Mouse (Mus musculus) liver, embryonic 15.5 days (tissue): ENCODE results near the gene Anapc15. TPM values are rescaled to one million over a fixed set of nuclear protein-coding genes. Genes with fewer than 3 reads are reported as not detected.
"Not testable (repeated sequence)": the region's sequence is repeated elsewhere in the genome, so short reads cannot be mapped to it uniquely, and the experiment has no call there.

Experiments used
- ATAC-seq: fragments of 200-750 bp; cut with Nextera tagmentation; 2 replicates; pipeline ENCODE4 v1.8.0; 2017; ENCODE audit warnings: moderate number of reproducible peaks, mild to moderate bottlenecking, moderate library complexity; ENCODE audit not compliant: insufficient read depth
- H3K27ac ChIP-seq: fragments of 300-500 bp; sonication (generic); replicated peaks from 2 replicates; pipeline ENCODE4 v1.5.1; 2015; ENCODE audit warnings: mild to moderate bottlenecking, inconsistent platforms
- H3K27me3 ChIP-seq: fragments of 300-500 bp; sonication (generic); 2 replicates; pipeline ENCODE4 v1.6.1; 2015; ENCODE audit warnings: mild to moderate bottlenecking, inconsistent platforms
- H3K36me3 ChIP-seq: fragments of 300-500 bp; sonication (generic); replicated peaks from 2 replicates; pipeline ENCODE4 v1.6.1; 2015; ENCODE audit warnings: moderate library complexity, mild to moderate bottlenecking, inconsistent platforms
- H3K4me1 ChIP-seq: fragments of 300-500 bp; sonication (generic); replicated peaks from 2 replicates; pipeline ENCODE4 v1.6.1; 2015; ENCODE audit warnings: inconsistent platforms
- H3K4me2 ChIP-seq: fragments of 300-500 bp; sonication (generic); 2 replicates; pipeline ENCODE4 v1.6.1; 2015; ENCODE audit warnings: moderate library complexity, mild to moderate bottlenecking, inconsistent platforms
- H3K4me3 ChIP-seq: fragments of 300-500 bp; sonication (generic); replicated peaks from 2 replicates; pipeline ENCODE4 v1.5.1; 2015; ENCODE audit warnings: mild to moderate bottlenecking, inconsistent platforms
- H3K9ac ChIP-seq: fragments of 300-500 bp; sonication (generic); 2 replicates; pipeline ENCODE4 v1.6.1; 2015; ENCODE audit warnings: moderate library complexity, mild to moderate bottlenecking, inconsistent platforms
- H3K9me3 ChIP-seq: fragments of 300-500 bp; sonication (generic); replicated peaks from 2 replicates; pipeline ENCODE4 v1.6.1; 2016; ENCODE audit warnings: inconsistent platforms
- WGBS: fragments of 180-500 bp; shearing (Covaris S2); methylation state at CpG from one replicate; pipeline ENCODE4 v1.1.7; 2015; ENCODE audit warnings: mixed read lengths; ENCODE audit not compliant: insufficient replicate concordance; 5-methylcytosine and 5-hydroxymethylcytosine counted together
- polyA plus RNA-seq: library from polyadenylated mRNA; unstranded; fragments of >200 nt; fragmentation: Nextera tagmentation; extraction: Ambion mirVana; gene quantifications from 2 replicates; pipeline ENCODE4 v1.2.1, GENCODE M21; 2015

The Anapc15 gene
- polyA plus RNA-seq, 1 experiment from 2014 or later, result 44.5 TPM

DNA sequence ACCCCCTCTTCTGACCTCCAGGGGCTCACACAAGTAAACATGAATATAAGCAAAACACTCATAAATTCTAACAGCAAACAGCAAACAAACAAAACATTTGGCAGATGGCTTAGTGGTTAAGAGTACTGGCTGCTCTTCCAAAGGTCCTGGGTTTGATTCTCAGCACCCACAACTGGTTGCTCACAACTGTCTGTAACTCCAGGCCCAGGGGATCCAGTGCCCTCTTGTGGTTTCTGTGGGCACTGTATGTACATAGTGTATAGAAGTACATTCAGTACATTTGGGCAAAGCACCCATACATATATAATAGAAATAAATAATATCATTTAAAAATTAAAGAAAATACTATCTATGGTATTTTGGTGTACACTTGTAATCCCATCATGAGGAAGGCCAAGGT lies 39.3 kb downstream of the Anapc15 start:
- H3K4me1 ChIP-seq, result peaks cover 36% of the 10 kb centered on the region
- H3K27ac ChIP-seq, result no peak overlapping the region
- no peaks in the 10 kb centered on the region for H3K27me3 ChIP-seq
- peaks cover 20% of the 10 kb centered on the region for H3K36me3 ChIP-seq
- H3K9me3 ChIP-seq, result no peaks in the 10 kb centered on the region
- no peak for ATAC-seq
- no peak overlapping the region for H3K9ac ChIP-seq
- no peak overlapping the region for H3K4me2 ChIP-seq
- H3K4me3 ChIP-seq, result no peak overlapping the region

DNA sequence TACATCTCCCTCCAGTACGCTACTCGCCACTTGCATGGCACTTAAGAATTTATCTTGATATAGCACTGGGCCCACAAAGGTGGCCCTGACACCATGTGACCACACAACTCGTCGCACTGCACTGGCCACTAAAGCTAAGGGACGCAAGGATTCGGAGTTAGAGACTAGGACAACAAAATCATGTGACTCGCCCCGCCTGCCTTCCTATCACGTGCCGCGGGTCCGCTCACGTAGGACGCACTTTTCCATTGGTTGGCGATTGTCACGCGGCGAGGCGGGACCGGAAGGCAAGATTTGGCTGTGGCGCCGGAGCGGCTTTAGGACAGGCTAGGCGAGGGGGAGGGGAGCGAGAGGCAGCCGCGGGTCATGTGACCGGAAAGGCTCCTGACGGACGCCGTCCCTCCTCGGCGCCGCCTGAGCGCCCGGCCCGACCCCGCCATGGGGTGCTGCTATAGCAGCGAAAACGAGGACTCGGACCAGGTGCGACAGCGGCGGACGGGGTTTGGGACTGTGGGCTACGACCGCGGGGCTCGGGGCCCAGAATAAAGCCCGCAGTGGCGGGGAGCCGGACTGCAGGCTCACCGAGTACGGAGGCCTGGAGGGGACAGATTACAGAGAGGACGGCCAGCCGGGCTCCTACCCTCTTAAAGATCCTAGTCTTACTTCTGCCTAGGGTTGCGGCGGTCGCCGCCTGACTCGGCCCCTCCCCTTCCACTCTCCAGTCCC lies 42.2 kb downstream of the Anapc15 start, which contains the start of gene Lamtor1:
Gene Lamtor1, plus strand, starts transcription at position 344 of the 726 bp plus-strand sequence.
- Histone ChIP-seq H3K9me3 (no peaks in the 10 kb centered on the region), H3K9ac (peak within 1 kb of the TSS; percentile 89), H3K27ac (peak within 1 kb of the TSS; percentile 94), H3K36me3 (peaks cover 19% of the 10 kb centered on the region), H3K4me3 (peak within 1 kb of the TSS; percentile 83), H3K4me2 (peak within 1 kb of the TSS; percentile 86), H3K27me3 (no peaks in the 10 kb centered on the region), H3K4me1 (peaks cover 36% of the 10 kb centered on the region)
- under 1% methylated on average over 61 of the region's 61 CpGs for WGBS
- ATAC-seq, result peak; percentile 96

DNA sequence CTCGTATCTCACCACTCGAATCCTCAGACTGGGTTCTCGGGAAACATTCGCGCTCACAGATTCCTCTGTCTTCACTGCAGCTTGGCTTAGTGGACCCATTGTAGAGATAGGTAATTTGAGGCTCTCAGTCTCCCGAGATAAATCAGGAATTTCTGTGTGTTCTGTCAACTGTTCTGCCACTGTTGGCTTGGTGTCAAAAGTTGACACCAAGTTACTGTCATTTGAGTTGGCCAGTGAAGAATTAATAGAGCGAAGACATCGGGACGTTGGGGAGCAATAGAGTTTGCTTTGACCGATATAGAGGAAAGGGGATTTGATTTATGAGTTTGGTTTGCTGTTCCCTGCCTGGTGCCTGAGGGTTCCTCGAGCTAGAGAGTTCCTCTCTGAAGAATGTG lies 42.8 kb downstream of the Anapc15 start, which contains the start of gene Tomt:
Gene Tomt, minus strand, starts transcription at position 73 of the 395 bp plus-strand sequence.
- peaks cover 36% of the 10 kb centered on the region for H3K4me1 ChIP-seq
- H3K36me3 ChIP-seq, result peaks cover 24% of the 10 kb centered on the region
- H3K27me3 ChIP-seq, result no peaks in the 10 kb centered on the region
- peak within 1 kb of the TSS; percentile 86 for H3K4me2 ChIP-seq
- H3K9ac ChIP-seq, result peak within 1 kb of the TSS; percentile 89
- no peaks in the 10 kb centered on the region for H3K9me3 ChIP-seq
- H3K27ac ChIP-seq, result peak within 1 kb of the TSS; percentile 94
- no peak for ATAC-seq
- H3K4me3 ChIP-seq, result peak within 1 kb of the TSS; percentile 83
- 5% methylated on average over 11 of the region's 11 CpGs for WGBS

DNA sequence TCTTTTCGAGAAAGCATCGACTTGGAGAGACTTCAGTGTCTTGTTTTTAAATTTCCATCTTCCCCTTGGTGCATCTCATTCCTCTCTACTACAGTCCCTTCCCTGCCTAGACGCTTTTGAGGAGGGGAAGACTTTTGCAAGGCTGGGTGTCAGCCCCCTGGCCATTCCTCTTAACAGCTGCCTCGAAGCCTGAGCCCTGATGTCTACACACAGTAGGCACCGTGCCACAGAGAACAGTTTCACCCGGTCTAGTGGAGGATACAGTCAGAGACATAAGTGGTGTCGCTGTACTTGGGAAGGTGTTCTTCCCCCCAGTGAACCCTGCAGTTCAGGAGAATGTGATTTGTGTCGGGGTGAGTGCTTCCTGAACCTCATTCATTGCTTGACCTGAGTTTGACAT lies 43.2 kb downstream of the Anapc15 start:
- 25% methylated on average over 8 of the region's 8 CpGs for WGBS
- ATAC-seq, result no peak

DNA sequence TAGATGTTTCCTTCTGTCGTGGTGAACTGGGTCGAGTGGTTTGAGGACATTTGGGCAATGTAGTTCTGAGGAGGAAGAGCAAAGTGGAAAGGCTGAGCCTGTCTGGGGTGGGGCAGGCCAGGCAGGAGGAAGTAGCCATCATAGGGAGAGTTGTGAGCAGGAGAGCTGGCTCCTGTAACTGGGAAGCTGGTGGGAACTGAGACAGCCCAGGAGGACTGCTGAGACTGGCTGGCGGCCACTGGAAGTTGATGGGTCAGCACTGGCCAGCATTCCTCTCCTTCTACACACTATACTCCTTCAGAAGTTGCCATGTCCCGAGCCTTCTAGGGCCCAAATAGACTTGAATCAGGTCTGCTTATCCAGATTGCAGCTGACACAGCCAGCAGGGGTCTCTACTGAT lies 44.9 kb downstream of the Anapc15 start:
- WGBS, result 34% methylated on average over 4 of the region's 4 CpGs
- Histone ChIP-seq H3K36me3 (peaks cover 38% of the 10 kb centered on the region), H3K9me3 (no peaks in the 10 kb centered on the region), H3K4me3 (no peak overlapping the region), H3K27me3 (no peaks in the 10 kb centered on the region), H3K4me2 (peak overlapping the region; percentile 35; the same call in 1 of the 2 replicates), H3K4me1 (peaks cover 36% of the 10 kb centered on the region), H3K27ac (peak overlapping the region; percentile 42), H3K9ac (no peak overlapping the region)
- no peak for ATAC-seq

More for the DNA sequence above, 43.2 kb downstream of the Anapc15 start:
- H3K4me1 ChIP-seq, result peaks cover 36% of the 10 kb centered on the region
- H3K9me3 ChIP-seq, result no peaks in the 10 kb centered on the region
- H3K36me3 ChIP-seq, result peaks cover 28% of the 10 kb centered on the region
- H3K4me2 ChIP-seq, result peak overlapping the region; percentile 86
- no peaks in the 10 kb centered on the region for H3K27me3 ChIP-seq
- H3K9ac ChIP-seq, result peak overlapping the region; percentile 89
- H3K4me3 ChIP-seq, result peak overlapping the region; percentile 83
- H3K27ac ChIP-seq, result peak overlapping the region; percentile 94

DNA sequence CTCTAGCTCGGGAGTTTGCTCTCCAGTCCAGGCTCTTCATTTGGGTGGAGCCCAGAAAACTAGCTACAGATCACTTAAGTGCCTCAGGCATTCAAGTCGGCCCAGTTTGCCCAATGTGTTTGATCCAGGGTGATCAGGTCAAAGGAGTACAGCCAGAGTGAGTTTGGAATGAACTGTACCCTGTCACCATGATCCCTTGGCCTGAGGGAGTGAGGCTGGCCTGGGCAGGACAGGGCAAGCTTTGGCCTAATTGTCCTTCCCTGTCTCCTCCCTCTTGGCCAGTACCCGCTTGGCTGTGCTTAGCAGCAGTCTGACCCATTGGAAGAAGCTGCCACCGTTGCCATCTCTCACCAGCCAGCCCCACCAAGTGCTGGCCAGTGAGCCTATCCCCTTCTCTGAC lies 46.6 kb downstream of the Anapc15 start:
- Histone ChIP-seq H3K27me3 (no peaks in the 10 kb centered on the region), H3K4me3 (no peak overlapping the region), H3K9ac (no peak overlapping the region), H3K27ac (no peak overlapping the region), H3K36me3 (peaks cover 51% of the 10 kb centered on the region), H3K4me1 (peaks cover 30% of the 10 kb centered on the region), H3K4me2 (no peak overlapping the region), H3K9me3 (no peaks in the 10 kb centered on the region)
- ATAC-seq, result no peak
- 72% methylated on average over 4 of the region's 4 CpGs for WGBS

DNA sequence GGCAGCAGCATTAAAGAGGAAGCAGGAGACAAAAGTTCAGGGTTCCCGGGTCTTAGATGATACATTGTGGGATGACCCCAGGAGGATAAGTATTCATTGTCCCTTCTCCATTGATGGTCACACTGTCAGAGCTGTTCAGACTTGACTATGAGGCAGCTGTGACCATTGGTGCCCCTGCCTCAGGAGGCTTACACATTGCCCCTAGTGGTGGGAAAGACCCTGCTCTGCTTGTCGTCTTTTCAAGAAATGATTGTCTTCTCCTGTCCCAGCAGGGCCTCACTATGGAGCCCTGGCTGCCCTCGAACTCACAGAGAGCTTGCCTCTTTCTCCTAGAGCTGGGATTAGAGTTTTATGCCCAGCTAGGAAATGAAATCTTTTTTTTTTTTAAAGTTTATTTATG lies 48.5 kb downstream of the Anapc15 start:
- H3K27me3 ChIP-seq, result no peaks in the 10 kb centered on the region

DNA sequence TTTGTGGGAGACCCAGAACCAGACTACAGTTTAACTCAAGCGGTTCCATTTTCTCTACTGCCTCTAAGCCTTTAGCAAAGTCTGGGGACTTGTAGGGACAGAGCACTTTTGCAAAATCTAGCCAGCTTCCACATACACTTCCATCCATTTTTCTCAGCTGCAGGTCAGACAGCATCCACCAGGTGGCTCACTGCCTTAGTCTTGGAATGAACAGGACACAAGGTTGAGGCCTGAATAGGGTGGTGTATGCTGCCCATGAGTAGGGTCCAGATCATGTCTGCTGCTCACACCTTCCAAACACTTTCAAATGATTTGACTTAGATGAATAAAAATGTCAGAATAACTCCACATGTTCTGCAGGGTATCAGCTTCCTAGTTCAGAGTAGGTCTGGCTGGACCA lies 54.6 kb downstream of the Anapc15 start:
- Histone ChIP-seq H3K27ac (no peak overlapping the region), H3K9me3 (no peaks in the 10 kb centered on the region), H3K27me3 (no peaks in the 10 kb centered on the region), H3K4me2 (no peak overlapping the region), H3K4me3 (no peak overlapping the region), H3K9ac (no peak overlapping the region), H3K4me1 (no peaks in the 10 kb centered on the region), H3K36me3 (peaks cover 16% of the 10 kb centered on the region)
- no peak for ATAC-seq
- 16% methylated on average over 1 of the region's 1 CpGs for WGBS

More for the DNA sequence above, 48.5 kb downstream of the Anapc15 start:
- no peak for ATAC-seq
- H3K9ac ChIP-seq, result no peak overlapping the region
- peaks cover 51% of the 10 kb centered on the region for H3K36me3 ChIP-seq
- no peak overlapping the region for H3K4me2 ChIP-seq
- 61% methylated on average over 3 of the region's 3 CpGs for WGBS
- no peak overlapping the region for H3K27ac ChIP-seq
- peaks cover 21% of the 10 kb centered on the region for H3K4me1 ChIP-seq
- no peak overlapping the region for H3K4me3 ChIP-seq
- no peaks in the 10 kb centered on the region for H3K9me3 ChIP-seq

DNA sequence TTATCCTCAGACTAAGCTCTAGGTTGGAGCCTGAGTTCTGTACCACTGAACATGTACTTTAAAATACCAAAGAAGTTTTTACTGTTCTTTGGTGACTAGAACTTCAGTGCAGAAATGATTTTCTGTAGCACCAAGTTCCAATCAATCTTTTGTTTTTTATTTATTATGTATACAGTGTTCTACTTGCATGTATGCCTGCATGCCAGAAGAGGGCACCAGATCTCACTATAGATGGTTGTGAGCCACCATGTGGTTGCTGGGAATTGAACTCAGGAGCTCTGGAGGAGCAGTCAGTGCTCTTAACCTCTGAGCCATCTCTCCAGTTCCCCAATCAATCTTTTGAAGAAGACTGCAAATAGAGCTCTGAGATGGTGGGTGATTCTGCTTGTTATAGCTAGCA lies 62.4 kb downstream of the Anapc15 start:
- H3K9ac ChIP-seq, H3K4me3 ChIP-seq, H3K4me2 ChIP-seq, H3K36me3 ChIP-seq, H3K27ac ChIP-seq, H3K9me3 ChIP-seq, ATAC-seq, H3K27me3 ChIP-seq, H3K4me1 ChIP-seq: not testable (repeated sequence)

DNA sequence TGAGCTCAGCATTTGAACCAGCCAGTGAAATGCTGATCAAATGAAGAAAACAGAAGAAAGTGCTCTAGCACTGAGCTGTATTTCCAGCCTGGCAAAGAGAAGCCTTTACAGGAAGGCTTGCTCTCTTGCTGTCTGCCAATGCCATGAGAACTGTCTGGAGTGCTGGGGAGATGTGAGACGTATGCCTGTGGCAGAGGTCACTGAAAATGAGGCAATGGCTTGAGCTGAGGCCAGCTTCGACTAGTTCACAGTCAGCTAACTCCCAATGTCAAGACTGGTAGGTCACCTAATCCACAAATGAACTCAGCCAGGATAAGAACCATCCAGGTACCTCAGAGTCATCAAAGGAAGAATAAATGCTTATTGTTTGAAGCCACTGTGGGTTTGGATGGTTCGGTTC lies 64.6 kb downstream of the Anapc15 start:
- H3K4me1 ChIP-seq, result peaks cover 14% of the 10 kb centered on the region
- no peak overlapping the region for H3K4me3 ChIP-seq
- H3K27ac ChIP-seq, result no peak overlapping the region
- 68% methylated on average over 3 of the region's 3 CpGs for WGBS
- H3K9ac ChIP-seq, result no peak overlapping the region
- H3K27me3 ChIP-seq, result no peaks in the 10 kb centered on the region
- ATAC-seq, result no peak
- H3K36me3 ChIP-seq, result no peaks in the 10 kb centered on the region
- H3K4me2 ChIP-seq, result no peak overlapping the region
- no peaks in the 10 kb centered on the region for H3K9me3 ChIP-seq

DNA sequence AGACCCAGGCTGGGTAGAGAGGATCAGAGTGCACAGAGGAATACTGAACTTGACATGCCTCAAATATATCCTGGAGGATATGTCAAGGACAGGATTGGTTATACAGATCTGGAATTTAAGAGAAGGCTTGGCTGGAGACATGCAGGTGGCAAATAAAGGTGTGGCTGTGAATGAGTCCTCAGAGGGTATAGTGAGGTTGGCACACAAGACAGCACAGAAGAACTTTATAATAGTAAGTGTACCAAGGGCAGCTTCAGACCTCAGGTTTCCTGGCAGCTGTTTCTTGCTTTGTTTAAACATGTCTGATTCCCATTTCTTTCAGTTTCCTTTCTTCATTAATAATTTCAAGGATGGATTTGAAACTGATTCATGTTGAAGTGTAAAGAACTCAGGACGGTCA lies 69.0 kb downstream of the Anapc15 start:
- Histone ChIP-seq H3K4me3 (peak overlapping the region; percentile 94; the same call in 1 of the 2 replicates), H3K9ac (no peak overlapping the region), H3K4me2 (peak overlapping the region; percentile 84), H3K4me1 (peaks cover 41% of the 10 kb centered on the region), H3K9me3 (no peaks in the 10 kb centered on the region), H3K36me3 (peaks cover 14% of the 10 kb centered on the region), H3K27ac (0 out of 2 replicates have a peak overlapping the region, but pooled peaks have one; percentile 95), H3K27me3 (no peaks in the 10 kb centered on the region)
- WGBS, result 68% methylated on average over 1 of the region's 1 CpGs
- no peak for ATAC-seq

DNA sequence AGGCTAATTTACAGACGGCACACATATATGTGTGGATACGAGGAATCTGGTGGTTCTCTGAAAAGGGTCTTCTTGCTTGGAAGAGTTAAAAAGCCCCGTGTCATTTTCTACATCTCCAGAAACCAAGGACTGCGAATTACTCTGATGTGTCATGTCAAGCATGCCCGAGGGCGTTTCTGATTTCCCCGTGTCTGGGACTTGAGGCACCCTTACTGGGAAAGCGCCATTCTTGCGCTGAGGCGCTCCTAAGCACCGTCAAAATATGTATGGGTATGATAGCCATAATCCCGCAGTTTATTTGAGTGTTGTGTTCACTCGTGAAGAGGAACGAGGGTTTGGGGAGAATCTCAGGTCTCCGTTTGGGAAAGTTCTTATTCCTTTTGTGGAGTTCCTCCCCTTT lies 69.8 kb downstream of the Anapc15 start:
- WGBS, result 3% methylated on average over 15 of the region's 15 CpGs
- peak; percentile 45 for ATAC-seq
- Histone ChIP-seq H3K27ac (peak overlapping the region; percentile 95), H3K9me3 (no peaks in the 10 kb centered on the region), H3K4me2 (peak overlapping the region; percentile 84), H3K36me3 (peaks cover 19% of the 10 kb centered on the region), H3K27me3 (no peaks in the 10 kb centered on the region), H3K9ac (peak overlapping the region; percentile 91), H3K4me3 (peak overlapping the region; percentile 94), H3K4me1 (peaks cover 45% of the 10 kb centered on the region)
